Mouse (Mus musculus) CH12.LX (cell line): ENCODE measurements at regions not wholly inside any gene's neighbourhood (a gene's known extent, or its start where the extent isn't known, plus 50 kb on each side); places are given as distances from the start of the nearest gene placed in this dataset.

ENCODE experiments used
- BHLHE40 ChIP-seq: IDR thresholded peaks from 2 replicates; pipeline ENCODE4 v1.6.1; 2011; ENCODE audit warnings: mild to moderate bottlenecking, low read depth, low read length, improper control_type of control experiment
- CTCF ChIP-seq, 2 experiments: IDR thresholded peaks in 1 of 2; conservative IDR thresholded peaks in 1 of 2; 2 replicates each; pipeline ENCODE4 v1.5.1; 2011 to 2012; ENCODE audit warnings: low read depth in 2 of 2, low read length in 2 of 2, improper control_type of control experiment in 1 of 2, inconsistent platforms in 1 of 2, mild to moderate bottlenecking in 1 of 2, moderate library complexity in 1 of 2
- E2F4 ChIP-seq: IDR thresholded peaks from 2 replicates; pipeline ENCODE4 v1.6.1; 2011; ENCODE audit warnings: low read depth, low read length, improper control_type of control experiment; ENCODE audit not compliant: insufficient replicate concordance
- ETS1 ChIP-seq: conservative IDR thresholded peaks from 2 replicates; pipeline ENCODE4 v1.6.1; 2012; ENCODE audit warnings: low read depth, mild to moderate bottlenecking, inconsistent platforms, low read length, improper control_type of control experiment, moderate library complexity
- GABPA ChIP-seq: IDR thresholded peaks from 2 replicates; pipeline ENCODE4 v1.6.1; 2012; ENCODE audit warnings: low read depth, low read length, improper control_type of control experiment, inconsistent platforms; ENCODE audit not compliant: insufficient replicate concordance
- HCFC1 ChIP-seq: IDR thresholded peaks from 2 replicates; pipeline ENCODE4 v1.6.1; 2012; ENCODE audit warnings: low read depth, mild to moderate bottlenecking, inconsistent platforms, low read length, improper control_type of control experiment
- MAX ChIP-seq: IDR thresholded peaks from 2 replicates; pipeline ENCODE4 v1.6.1; 2011; ENCODE audit warnings: low read length, improper control_type of control experiment
- POLR2A ChIP-seq: IDR thresholded peaks from 2 replicates; pipeline ENCODE4 v1.6.1; 2011; ENCODE audit warnings: low read depth, mild to moderate bottlenecking, improper control_type of control experiment, low read length
- ZNF384 ChIP-seq: IDR thresholded peaks from 2 replicates; pipeline ENCODE4 v1.6.1; 2012; ENCODE audit warnings: low read depth, low read length, improper control_type of control experiment, inconsistent platforms

GRCm38 (mm10) chr13:53695385-53695784 lies 222.5 kb upstream of the Msx2 start:
- TF ChIP-seq CTCF (conservative IDR thresholded peaks at IDR 0.05 in 1 of 2, IDR thresholded peaks at IDR 0.05 in 1 of 2; ENCODE audit: low read depth in 2 of 2, low read length in 2 of 2) (no peak), E2F4 (no peak), ETS1 (no peak), MAX (no peak), BHLHE40 (no peak), ZNF384 (no peak), HCFC1 (no peak), POLR2A (no peak), GABPA (no peak)
